In the genomic region with DNA sequence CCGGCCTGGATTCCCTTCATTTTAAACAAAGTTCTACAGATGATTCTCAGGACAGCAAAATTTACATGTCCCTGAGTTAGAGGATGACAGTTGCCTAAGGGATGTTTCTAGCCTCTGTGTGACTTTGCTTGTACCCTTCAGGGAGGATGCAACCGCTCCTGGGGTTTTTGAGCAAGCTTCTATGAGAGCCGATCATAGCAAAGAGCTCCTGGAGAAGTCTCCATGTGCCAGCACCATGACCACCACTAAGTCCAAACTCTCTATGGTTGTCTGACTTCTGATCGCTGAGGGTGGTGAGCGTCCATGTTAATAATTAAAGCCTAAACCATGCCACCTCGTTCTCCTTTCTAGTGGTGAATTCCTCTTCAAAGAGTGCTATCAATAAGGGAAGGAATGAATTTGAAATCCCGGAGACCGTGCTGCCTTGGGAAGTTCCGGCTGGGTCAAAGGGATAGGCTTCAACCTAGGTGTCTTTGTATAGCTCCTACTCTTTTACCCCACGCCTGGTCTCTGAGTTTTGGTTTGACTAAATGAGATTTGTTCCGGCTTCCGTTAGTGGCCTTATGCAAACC, we compare ENCODE assay signal across 9 mouse cellular contexts. TPM values are rescaled to one million over a fixed set of nuclear protein-coding genes. Genes with fewer than 3 reads are reported as not detected.
DNase-seq lines count a peak whose midpoint lies in the region; ATAC-seq and TF ChIP-seq lines count a peak whose summit lies in the region.
"Had no signal": no experiment of that assay in that cellular context is flagged by ENCODE, and none has a peak within 500 bp of the region (broad histone marks: within the 10 kb centered on the region; RNA-seq: fewer than 3 reads in every experiment).

No protein-coding gene starts in this region.

- H3K9me3 ChIP-seq in forebrain, embryonic 11.5 days (ENCODE audit: control insufficient read depth, low read length): no peaks in the 10 kb centered on the region
- no peaks in the 10 kb centered on the region for H3K9me3 ChIP-seq in kidney, embryonic 16.5 days (ENCODE audit: low read length)
- H3K9me3 ChIP-seq in midbrain, postnatal 0 days (ENCODE audit: low read length): no peaks in the 10 kb centered on the region

- no peak overlapping the region for H3K27ac ChIP-seq in forebrain, embryonic 11.5 days (ENCODE audit: low read depth, low read length)
- H3K27ac ChIP-seq in kidney, embryonic 16.5 days (ENCODE audit: low read length): 0 out of 2 replicates have a peak overlapping the region, but pooled peaks have one; percentile 25
- H3K27ac ChIP-seq in midbrain, postnatal 0 days (ENCODE audit: low read depth, low read length): no peak overlapping the region

- peak overlapping the region; percentile 32; the same call in 1 of the 2 replicates for H3K4me2 ChIP-seq in forebrain, embryonic 11.5 days (ENCODE audit: low read depth, low read length, severe bottlenecking)
- H3K4me2 ChIP-seq in kidney, embryonic 16.5 days (replicated peaks; ENCODE audit: low read depth, low read length): peak overlapping the region; percentile 62
- H3K4me2 ChIP-seq in midbrain, postnatal 0 days (ENCODE audit: low read depth, low read length, poor library complexity, severe bottlenecking): peak overlapping the region; percentile 47

- no peak overlapping the region; the same call in 1 of the 2 replicates for H3K4me3 ChIP-seq in forebrain, embryonic 11.5 days (ENCODE audit: low read depth, low read length)
- peak overlapping the region; percentile 48 for H3K4me3 ChIP-seq in kidney, embryonic 16.5 days (ENCODE audit: low read length)
- peak overlapping the region; percentile 29 for H3K4me3 ChIP-seq in midbrain, postnatal 0 days (ENCODE audit: low read depth, low read length)
- H3K4me3 ChIP-seq: myocyte had no signal

- H3K27me3 ChIP-seq in forebrain, embryonic 11.5 days (ENCODE audit: control insufficient read depth, insufficient read depth, low read length): peaks cover 15% of the 10 kb centered on the region
- peaks cover 29% of the 10 kb centered on the region for H3K27me3 ChIP-seq in kidney, embryonic 16.5 days (ENCODE audit: insufficient read depth, low read length)
- H3K27me3 ChIP-seq in midbrain, postnatal 0 days (ENCODE audit: insufficient read depth, low read length): peaks cover 13% of the 10 kb centered on the region; the same call in 1 of the 2 replicates

- H3K4me1 ChIP-seq in forebrain, embryonic 11.5 days (replicated peaks; ENCODE audit: control insufficient read depth, insufficient read depth, low read length): peaks cover 3% of the 10 kb centered on the region; the same call in 1 of the 2 replicates
- H3K4me1 ChIP-seq in kidney, embryonic 16.5 days (ENCODE audit: insufficient read depth, low read length): peaks cover 12% of the 10 kb centered on the region; the same call in 1 of the 2 replicates
- no peaks in the 10 kb centered on the region; the same call in 1 of the 2 replicates for H3K4me1 ChIP-seq in midbrain, postnatal 0 days (ENCODE audit: insufficient read depth, low read length)

- WGBS in forebrain, embryonic 11.5 days: 34% methylated on average over 12 of the region's 12 CpGs
- 26% methylated on average over 12 of the region's 12 CpGs for WGBS in kidney, embryonic 16.5 days
- 26% methylated on average over 12 of the region's 12 CpGs for WGBS in midbrain, postnatal 0 days

- no peak for ATAC-seq in forebrain, embryonic 11.5 days (replicated peaks; ENCODE audit: low FRiP score)
- peak; percentile 3; the same call in 1 of the 2 replicates for ATAC-seq in kidney, embryonic 16.5 days (ENCODE audit: low FRiP score, low TSS enrichment)
- no peak for ATAC-seq in midbrain, postnatal 0 days (ENCODE audit: low FRiP score)
- no peak for ATAC-seq in erythroid progenitor cell, adult 5-6 weeks (replicated peaks; ENCODE audit: low FRiP score, poor library complexity, severe bottlenecking)

- H3K36me3 ChIP-seq in forebrain, embryonic 11.5 days (ENCODE audit: control insufficient read depth, insufficient read depth, low read length): no peaks in the 10 kb centered on the region
- H3K36me3 ChIP-seq in kidney, embryonic 16.5 days (ENCODE audit: insufficient read depth, low read length): no peaks in the 10 kb centered on the region
- H3K36me3 ChIP-seq in midbrain, postnatal 0 days (ENCODE audit: insufficient read depth, low read length): no peaks in the 10 kb centered on the region

- DNase-seq in kidney, adult 11 months: peak; percentile 37
- DNase-seq in kidney, postnatal 10 days: no peak
- DNase-seq in forebrain, embryonic 11.5 days (ENCODE audit: low spot score): no peak
- DNase-seq in midbrain, postnatal 0 days (ENCODE audit: low spot score): no peak
- DNase-seq in gastrocnemius, postnatal 10 days: no peak
- DNase-seq in spleen, postnatal 36 days (ENCODE audit: low spot score in 2 of 2): no peak

- no peak for TF ChIP-seq CTCF in midbrain, postnatal 0 days (IDR thresholded peaks at IDR 0.05)

- H3K9ac ChIP-seq in forebrain, embryonic 11.5 days (ENCODE audit: low read length): no peak overlapping the region; the same call in 1 of the 2 replicates
- H3K9ac ChIP-seq in kidney, embryonic 16.5 days (replicated peaks; ENCODE audit: low read length): no peak overlapping the region
- H3K9ac ChIP-seq in midbrain, postnatal 0 days (replicated peaks; ENCODE audit: low read length, poor library complexity, severe bottlenecking): no peak overlapping the region

RNA-seq across cellular contexts. Expression of gene Vsig2, which starts 4.9 kb away (rescaled TPM):
- polyA plus RNA-seq in forebrain, embryonic 11.5 days (2014; fragmentation: Nextera tagmentation; extraction: Ambion mirVana): 0.36 and 0.75 TPM in 2 replicates
- polyA plus RNA-seq in kidney, embryonic 16.5 days (2015; fragmentation: Nextera tagmentation; extraction: Ambion mirVana): 2.4 and 2.8 TPM in 2 replicates
- total RNA-seq in midbrain, postnatal 0 days (2014; rRNA removed): 0.90 and 6.1 TPM in 2 replicates
- polyA plus RNA-seq in midbrain, postnatal 0 days (2015; fragmentation: Nextera tagmentation; extraction: Ambion mirVana): 1.6 and 1.7 TPM in 2 replicates
- 1 to 10 TPM; 3.4 to 5.4 TPM for total RNA-seq in gastrocnemius, postnatal 10 days (2021)
- not detected in 2 replicates for total RNA-seq in erythroid progenitor cell, adult 5-6 weeks (2015; ENCODE audit: low replicate concordance)
- not detected in 2 replicates for total RNA-seq in erythroid progenitor cell, adult 5-6 weeks (2017; ENCODE audit: low replicate concordance)
- polyA plus RNA-seq: myocyte had no signal

RNA-seq across cellular contexts. Expression of gene Nrgn, which starts 8.7 kb away (rescaled TPM):
- polyA plus RNA-seq in forebrain, embryonic 11.5 days (2014; fragmentation: Nextera tagmentation; extraction: Ambion mirVana): 2.7 and 3.4 TPM in 2 replicates
- polyA plus RNA-seq in kidney, embryonic 16.5 days (2015; fragmentation: Nextera tagmentation; extraction: Ambion mirVana): 2.1 and 2.6 TPM in 2 replicates
- total RNA-seq in midbrain, postnatal 0 days (2014; rRNA removed): 35.7 and 58.1 TPM in 2 replicates
- 80.4 and 80.6 TPM in 2 replicates for polyA plus RNA-seq in midbrain, postnatal 0 days (2015; fragmentation: Nextera tagmentation; extraction: Ambion mirVana)
- 1 to 10 TPM; 2.8 to 5.1 TPM for total RNA-seq in gastrocnemius, postnatal 10 days (2021)
- 1.1 and 3.8 TPM in 2 replicates for total RNA-seq in erythroid progenitor cell, adult 5-6 weeks (2015; ENCODE audit: low replicate concordance)
- total RNA-seq in erythroid progenitor cell, adult 5-6 weeks (2017; ENCODE audit: low replicate concordance): 2.3 TPM in 1 of 2 replicates, not detected in the other

RNA-seq across cellular contexts. Expression of gene Siae, which starts 11.5 kb away (rescaled TPM):
- 8.0 and 8.5 TPM in 2 replicates for polyA plus RNA-seq in forebrain, embryonic 11.5 days (2014; fragmentation: Nextera tagmentation; extraction: Ambion mirVana)
- polyA plus RNA-seq in kidney, embryonic 16.5 days (2015; fragmentation: Nextera tagmentation; extraction: Ambion mirVana): 13.2 and 13.6 TPM in 2 replicates
- total RNA-seq in midbrain, postnatal 0 days (2014; rRNA removed): 15.2 and 15.8 TPM in 2 replicates
- polyA plus RNA-seq in midbrain, postnatal 0 days (2015; fragmentation: Nextera tagmentation; extraction: Ambion mirVana): 14.9 and 16.1 TPM in 2 replicates
- 1 to 10 TPM; 4.0 to 4.4 TPM for total RNA-seq in gastrocnemius, postnatal 10 days (2021)
- 2.2 and 2.5 TPM in 2 replicates for total RNA-seq in erythroid progenitor cell, adult 5-6 weeks (2015; ENCODE audit: low replicate concordance)
- total RNA-seq in erythroid progenitor cell, adult 5-6 weeks (2017; ENCODE audit: low replicate concordance): 3.6 and 5.9 TPM in 2 replicates

RNA-seq across cellular contexts. Expression of gene Esam, which starts 16.1 kb away (rescaled TPM):
- 29.8 and 30.7 TPM in 2 replicates for polyA plus RNA-seq in forebrain, embryonic 11.5 days (2014; fragmentation: Nextera tagmentation; extraction: Ambion mirVana)
- 87.0 and 96.5 TPM in 2 replicates for polyA plus RNA-seq in kidney, embryonic 16.5 days (2015; fragmentation: Nextera tagmentation; extraction: Ambion mirVana)
- 29.1 and 39.3 TPM in 2 replicates for total RNA-seq in midbrain, postnatal 0 days (2014; rRNA removed)
- polyA plus RNA-seq in midbrain, postnatal 0 days (2015; fragmentation: Nextera tagmentation; extraction: Ambion mirVana): 35.1 and 38.6 TPM in 2 replicates
- 10 to 100 TPM; 50.9 to 53.8 TPM for total RNA-seq in gastrocnemius, postnatal 10 days (2021)
- not detected in 2 replicates for total RNA-seq in erythroid progenitor cell, adult 5-6 weeks (2015; ENCODE audit: low replicate concordance)
- total RNA-seq in erythroid progenitor cell, adult 5-6 weeks (2017; ENCODE audit: low replicate concordance): not detected in 2 replicates

RNA-seq across cellular contexts. Expression of gene Msantd2, which starts 54.8 kb away (rescaled TPM):
- polyA plus RNA-seq in forebrain, embryonic 11.5 days (2014; fragmentation: Nextera tagmentation; extraction: Ambion mirVana): 45.2 and 45.3 TPM in 2 replicates
- polyA plus RNA-seq in kidney, embryonic 16.5 days (2015; fragmentation: Nextera tagmentation; extraction: Ambion mirVana): 18.1 and 20.0 TPM in 2 replicates
- total RNA-seq in midbrain, postnatal 0 days (2014; rRNA removed): 37.0 and 55.1 TPM in 2 replicates
- polyA plus RNA-seq in midbrain, postnatal 0 days (2015; fragmentation: Nextera tagmentation; extraction: Ambion mirVana): 20.5 and 21.1 TPM in 2 replicates
- 10 to 100 TPM in 1 of 2 experiments, 1 to 10 TPM in 1; 8.9 to 12.3 TPM for total RNA-seq in gastrocnemius, postnatal 10 days (2021)
- 5.0 and 8.3 TPM in 2 replicates for total RNA-seq in erythroid progenitor cell, adult 5-6 weeks (2015; ENCODE audit: low replicate concordance)
- total RNA-seq in erythroid progenitor cell, adult 5-6 weeks (2017; ENCODE audit: low replicate concordance): 0.91 and 1.0 TPM in 2 replicates
